ENCODE assay signal across 16 mouse cellular contexts in genomic region chr7:65873902-65874301, GRCm38 (mm10). TPM values are rescaled to one million over a fixed set of nuclear protein-coding genes. Genes with fewer than 3 reads are reported as not detected.
"Had no signal": no experiment of that assay in that cellular context is flagged by ENCODE, and none has a peak within 500 bp of the region (broad histone marks: within the 10 kb centered on the region; RNA-seq: fewer than 3 reads in every experiment).

No protein-coding gene starts in this region.

- DNase-seq: kidney, adult 11 months; kidney, adult 9 months; kidney, postnatal 36 days; layer of hippocampus, adult 9-11 months; layer of hippocampus, postnatal 36 days; lung, postnatal 14 days; thymus, adult 18-20 months; thymus, postnatal 14 days had no signal

- H3K9ac ChIP-seq: limb, embryonic 12.5 days; lung, embryonic 15.5 days; midbrain, embryonic 12.5 days had no signal

- H3K4me1 ChIP-seq: megakaryocyte, embryonic 14.5 days had no signal

- H3K36me3 ChIP-seq: limb, embryonic 12.5 days; lung, embryonic 15.5 days; midbrain, embryonic 12.5 days had no signal

- H3K4me2 ChIP-seq: limb, embryonic 12.5 days; lung, embryonic 15.5 days; midbrain, embryonic 12.5 days had no signal

- H3K27ac ChIP-seq: kidney, postnatal 0 days; limb, embryonic 12.5 days; lung, embryonic 15.5 days; macrophage; midbrain, embryonic 12.5 days had no signal

- H3K27me3 ChIP-seq: limb, embryonic 12.5 days had no signal

- H3K9me3 ChIP-seq: limb, embryonic 12.5 days; lung, embryonic 15.5 days; megakaryocyte, embryonic 14.5 days; midbrain, embryonic 12.5 days had no signal

- H3K4me3 ChIP-seq: limb, embryonic 12.5 days; lung, embryonic 15.5 days; megakaryocyte, embryonic 14.5 days; midbrain, embryonic 12.5 days; myocyte had no signal

RNA-seq across cellular contexts. Expression of gene Pcsk6, which starts 12.4 kb away (rescaled TPM):
- total RNA-seq: neutrophil, adult 5-6 weeks had no signal
- polyA plus RNA-seq: macrophage had no signal
